In the genomic region with DNA sequence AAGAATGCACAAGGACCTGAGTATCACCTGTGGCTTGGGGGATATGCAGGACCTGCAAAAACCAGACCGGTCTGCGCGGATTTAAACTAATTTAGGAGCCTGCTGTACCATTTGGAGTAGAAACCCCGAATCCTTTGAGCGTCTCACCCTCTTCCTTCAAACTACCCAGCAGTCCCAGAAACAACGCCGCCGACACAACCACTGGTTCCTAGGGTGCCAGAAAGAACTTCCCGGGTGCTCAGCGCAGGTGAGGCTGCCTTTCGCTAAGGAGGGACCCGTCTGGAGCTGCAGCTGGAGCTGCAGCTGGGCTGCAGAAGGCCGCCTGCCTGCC, we compare ENCODE assay signal across 8 mouse cellular contexts. TPM values are rescaled to one million over a fixed set of nuclear protein-coding genes. Genes with fewer than 3 reads are reported as not detected.
DNase-seq lines count a peak whose midpoint lies in the region; ATAC-seq and TF ChIP-seq lines count a peak whose summit lies in the region.

No protein-coding gene starts in this region.

- WGBS in liver, embryonic 11.5 days: 1% methylated on average over 13 of the region's 13 CpGs
- 1% methylated on average over 13 of the region's 13 CpGs for WGBS in stomach, postnatal 0 days

- DNase-seq in adrenal gland, adult 8-10 months: peak; percentile 8
- DNase-seq in adrenal gland, adult 2 months: no peak
- no peak for DNase-seq in testis, postnatal 10 days (ENCODE audit: low spot score)
- DNase-seq in liver, embryonic 11.5 days (ENCODE audit: low spot score): no peak
- DNase-seq in stomach, postnatal 0 days (ENCODE audit: low spot score): no peak
- DNase-seq in adrenal gland, postnatal 10 days: no peak
- DNase-seq in urinary bladder, postnatal 10 days (ENCODE audit: low spot score): no peak

- no peak overlapping the region for H3K27ac ChIP-seq in testis, adult 2 months (ENCODE audit: control insufficient read depth, insufficient read depth, low read depth, low read length)
- H3K27ac ChIP-seq in liver, embryonic 11.5 days (ENCODE audit: low read depth, low read length): peak overlapping the region; percentile 61
- H3K27ac ChIP-seq in stomach, postnatal 0 days (replicated peaks): peak overlapping the region; percentile 88

- TF ChIP-seq POLR2A in testis, adult 2 months (IDR thresholded peaks at IDR 0.05; ENCODE audit: control insufficient read depth, low read depth, low read length): no peak

- H3K4me2 ChIP-seq in liver, embryonic 11.5 days: peak overlapping the region; percentile 87
- H3K4me2 ChIP-seq in stomach, postnatal 0 days (replicated peaks; ENCODE audit: low read depth): peak overlapping the region; percentile 80

- no peaks in the 10 kb centered on the region for H3K27me3 ChIP-seq in testis, adult 2 months (ENCODE audit: control insufficient read depth, insufficient read depth, low read length)
- H3K27me3 ChIP-seq in liver, embryonic 11.5 days (replicated peaks; ENCODE audit: control insufficient read depth, insufficient read depth, low read length): no peaks in the 10 kb centered on the region
- H3K27me3 ChIP-seq in stomach, postnatal 0 days (ENCODE audit: control insufficient read depth, insufficient read depth, low read length): no peaks in the 10 kb centered on the region

- no peaks in the 10 kb centered on the region for H3K9me3 ChIP-seq in liver, embryonic 11.5 days (ENCODE audit: control insufficient read depth, low read length)
- H3K9me3 ChIP-seq in stomach, postnatal 0 days (ENCODE audit: control insufficient read depth, low read length): no peaks in the 10 kb centered on the region

- H3K9ac ChIP-seq in liver, embryonic 11.5 days (ENCODE audit: low read depth, low read length): peak overlapping the region; percentile 84
- peak overlapping the region; percentile 78 for H3K9ac ChIP-seq in stomach, postnatal 0 days (ENCODE audit: low read length)

- no peak for ATAC-seq in liver, embryonic 11.5 days (replicated peaks; ENCODE audit: low FRiP score)
- ATAC-seq in stomach, postnatal 0 days (ENCODE audit: low FRiP score, low TSS enrichment): no peak

- peaks cover 9% of the 10 kb centered on the region for H3K4me1 ChIP-seq in testis, adult 2 months (ENCODE audit: control insufficient read depth, insufficient read depth, low read length)
- peaks cover 12% of the 10 kb centered on the region; the same call in 1 of the 2 replicates for H3K4me1 ChIP-seq in liver, embryonic 11.5 days (replicated peaks; ENCODE audit: control insufficient read depth, insufficient read depth, low read length)
- H3K4me1 ChIP-seq in stomach, postnatal 0 days (replicated peaks; ENCODE audit: control insufficient read depth, insufficient read depth): no peaks in the 10 kb centered on the region

- no peak for TF ChIP-seq EP300 in stomach, postnatal 0 days (optimal IDR thresholded peaks at IDR 0.05)

- no peaks in the 10 kb centered on the region for H3K36me3 ChIP-seq in testis, adult 2 months (ENCODE audit: control insufficient read depth, insufficient read depth, low read length)
- H3K36me3 ChIP-seq in liver, embryonic 11.5 days (ENCODE audit: control insufficient read depth, insufficient read depth, low read length): peaks cover 4% of the 10 kb centered on the region; the same call in 1 of the 2 replicates
- H3K36me3 ChIP-seq in stomach, postnatal 0 days (ENCODE audit: control insufficient read depth, insufficient read depth, low read length): no peaks in the 10 kb centered on the region

- H3K4me3 ChIP-seq in testis, adult 2 months (ENCODE audit: control insufficient read depth, low read depth, low read length): peak overlapping the region; percentile 80
- H3K4me3 ChIP-seq in liver, embryonic 11.5 days (ENCODE audit: low read depth, low read length): peak overlapping the region; percentile 86
- H3K4me3 ChIP-seq in stomach, postnatal 0 days (ENCODE audit: low read depth, low read length): peak overlapping the region; percentile 86

- no peak for TF ChIP-seq CTCF in testis, adult 2 months (IDR thresholded peaks at IDR 0.05; ENCODE audit: control insufficient read depth, insufficient read depth, insufficient replicate concordance, low read depth, low read length)
- TF ChIP-seq CTCF in stomach, postnatal 0 days (IDR thresholded peaks at IDR 0.05; ENCODE audit: low read depth): no peak

RNA-seq across cellular contexts. Expression of gene Slc25a15, which starts 0.6 kb away (rescaled TPM):
- 10 to 100 TPM; 13.5 to 14.2 (median 13.9) TPM for total RNA-seq in adrenal gland, adult 8-10 months (2022)
- 10 to 100 TPM; 11.8 to 15.7 TPM for total RNA-seq in adrenal gland, adult 2 months (2021)
- 4.1 and 6.2 TPM in 2 replicates for polyA plus RNA-seq in adrenal gland, adult 2 months (2012; rRNA removed)
- polyA plus RNA-seq in testis, adult 2 months (2012; rRNA removed): 0.34 and 0.43 TPM in 2 replicates
- polyA plus RNA-seq in liver, embryonic 11.5 days (2014; fragmentation: Nextera tagmentation; extraction: Ambion mirVana): 36.0 TPM in 2 replicates
- polyA plus RNA-seq in stomach, postnatal 0 days (2015; fragmentation: Nextera tagmentation; extraction: Ambion mirVana): 13.0 and 13.1 TPM in 2 replicates
- total RNA-seq in adrenal gland, postnatal 10 days (2021): 10 to 100 TPM; 24.1 to 35.7 TPM

RNA-seq across cellular contexts. Expression of gene Mrps31, which starts 13.4 kb away (rescaled TPM):
- total RNA-seq in adrenal gland, adult 8-10 months (2022): 10 to 100 TPM; 33.8 to 43.2 (median 41.5) TPM
- total RNA-seq in adrenal gland, adult 2 months (2021): 10 to 100 TPM; 35.9 to 51.0 TPM
- polyA plus RNA-seq in adrenal gland, adult 2 months (2012; rRNA removed): 2.1 and 3.3 TPM in 2 replicates
- 7.6 and 8.0 TPM in 2 replicates for polyA plus RNA-seq in testis, adult 2 months (2012; rRNA removed)
- polyA plus RNA-seq in liver, embryonic 11.5 days (2014; fragmentation: Nextera tagmentation; extraction: Ambion mirVana): 44.0 and 46.8 TPM in 2 replicates
- polyA plus RNA-seq in stomach, postnatal 0 days (2015; fragmentation: Nextera tagmentation; extraction: Ambion mirVana): 38.2 and 39.1 TPM in 2 replicates
- total RNA-seq in adrenal gland, postnatal 10 days (2021): 10 to 100 TPM; 50.8 to 52.3 TPM
